15 mouse cellular contexts compared by ENCODE assay signal in the genomic region with DNA sequence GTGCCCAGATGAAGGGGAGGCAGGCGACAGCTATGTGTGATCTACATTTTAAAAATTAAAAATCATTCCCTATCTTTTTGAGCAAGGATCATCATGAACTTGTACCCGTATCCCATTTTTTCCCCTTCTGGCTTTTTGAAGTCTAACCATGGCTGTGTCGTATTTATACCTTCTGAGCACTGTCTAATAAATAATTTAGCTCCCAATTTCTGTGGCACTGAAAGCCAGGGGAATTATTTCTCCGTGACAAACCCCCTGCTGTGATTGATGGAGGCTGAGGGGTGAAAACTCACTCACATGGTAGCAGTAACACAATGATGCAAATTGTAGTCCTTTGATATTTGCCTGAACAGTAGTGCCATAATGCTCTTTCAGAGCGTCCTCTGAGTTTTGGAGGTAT.
A peak's percentile ranks its signal among the peaks of the same experiment; 100 is the strongest.
DNase-seq lines count a peak whose midpoint lies in the region; ATAC-seq and TF ChIP-seq lines count a peak whose summit lies in the region.
"Had no signal": no experiment of that assay in that cellular context is flagged by ENCODE, and none has a peak within 500 bp of the region (broad histone marks: within the 10 kb centered on the region; RNA-seq: fewer than 3 reads in every experiment).

No protein-coding gene starts in this region.

- no peaks in the 10 kb centered on the region for H3K9me3 ChIP-seq in forebrain, embryonic 10.5 days
- no peaks in the 10 kb centered on the region for H3K9me3 ChIP-seq in forebrain, postnatal 0 days (ENCODE audit: low read length)
- H3K9me3 ChIP-seq in midbrain, embryonic 10.5 days (replicated peaks) = no peaks in the 10 kb centered on the region
- no peaks in the 10 kb centered on the region for H3K9me3 ChIP-seq in neural tube, embryonic 14.5 days (ENCODE audit: control insufficient read depth, low read length)
- H3K9me3 ChIP-seq: limb, embryonic 12.5 days; liver, embryonic 15.5 days had no signal

- no peaks in the 10 kb centered on the region for H3K36me3 ChIP-seq in forebrain, embryonic 10.5 days (replicated peaks)
- H3K36me3 ChIP-seq in forebrain, postnatal 0 days (ENCODE audit: insufficient read depth) = no peaks in the 10 kb centered on the region
- no peaks in the 10 kb centered on the region for H3K36me3 ChIP-seq in midbrain, embryonic 10.5 days
- H3K36me3 ChIP-seq in neural tube, embryonic 14.5 days (ENCODE audit: control insufficient read depth, insufficient read depth, low read length) = no peaks in the 10 kb centered on the region
- H3K36me3 ChIP-seq: G1E; limb, embryonic 12.5 days; liver, embryonic 15.5 days had no signal

- H3K9ac ChIP-seq in forebrain, postnatal 0 days = peak overlapping the region; percentile 51
- H3K9ac ChIP-seq in neural tube, embryonic 14.5 days (replicated peaks; ENCODE audit: low read depth, low read length) = peak overlapping the region; percentile 32; the same call in 1 of the 2 replicates
- H3K9ac ChIP-seq: limb, embryonic 12.5 days; liver, embryonic 15.5 days had no signal

- ATAC-seq in forebrain, postnatal 0 days = no peak
- ATAC-seq in neural tube, embryonic 14.5 days (ENCODE audit: low read depth) = no peak
- ATAC-seq: intestine, postnatal 0 days had no signal

- H3K4me3 ChIP-seq in forebrain, embryonic 10.5 days = peak overlapping the region; percentile 58; the same call in 1 of the 2 replicates
- peak overlapping the region; percentile 48 for H3K4me3 ChIP-seq in forebrain, postnatal 0 days (ENCODE audit: low read depth, low read length)
- peak overlapping the region; percentile 63 for H3K4me3 ChIP-seq in midbrain, embryonic 10.5 days
- H3K4me3 ChIP-seq in neural tube, embryonic 14.5 days (ENCODE audit: low read depth, low read length) = peak overlapping the region; percentile 48
- H3K4me3 ChIP-seq: heart, adult 2 months; liver, embryonic 15.5 days had no signal

- peaks cover 43% of the 10 kb centered on the region for H3K4me1 ChIP-seq in forebrain, embryonic 10.5 days
- H3K4me1 ChIP-seq in forebrain, postnatal 0 days (ENCODE audit: insufficient read depth) = peaks cover 11% of the 10 kb centered on the region; the same call in 1 of the 2 replicates
- peaks cover 36% of the 10 kb centered on the region for H3K4me1 ChIP-seq in midbrain, embryonic 10.5 days
- H3K4me1 ChIP-seq in neural tube, embryonic 14.5 days (ENCODE audit: control insufficient read depth, insufficient read depth, low read length) = peaks cover 19% of the 10 kb centered on the region
- H3K4me1 ChIP-seq: liver, embryonic 15.5 days had no signal

- H3K27ac ChIP-seq in forebrain, embryonic 10.5 days = no peak overlapping the region
- no peak overlapping the region for H3K27ac ChIP-seq in forebrain, postnatal 0 days (ENCODE audit: low read depth, low read length)
- no peak overlapping the region for H3K27ac ChIP-seq in midbrain, embryonic 10.5 days (replicated peaks)
- no peak overlapping the region for H3K27ac ChIP-seq in neural tube, embryonic 14.5 days (ENCODE audit: low read depth, low read length)
- H3K27ac ChIP-seq: heart, adult 2 months; limb, embryonic 12.5 days; liver, embryonic 15.5 days had no signal

- TF ChIP-seq CTCF in forebrain, postnatal 0 days (IDR thresholded peaks at IDR 0.05; ENCODE audit: low read depth) = no peak

- peaks cover 15% of the 10 kb centered on the region; the same call in 1 of the 2 replicates for H3K27me3 ChIP-seq in forebrain, embryonic 10.5 days (ENCODE audit: poor library complexity, severe bottlenecking)
- no peaks in the 10 kb centered on the region for H3K27me3 ChIP-seq in forebrain, postnatal 0 days (ENCODE audit: insufficient read depth, low read length)
- H3K27me3 ChIP-seq in midbrain, embryonic 10.5 days (ENCODE audit: low read depth, poor library complexity, severe bottlenecking) = no peaks in the 10 kb centered on the region; the same call in 1 of the 2 replicates
- no peaks in the 10 kb centered on the region for H3K27me3 ChIP-seq in neural tube, embryonic 14.5 days (ENCODE audit: control insufficient read depth, insufficient read depth, low read length)

- 66% methylated on average over 5 of the region's 5 CpGs for WGBS in forebrain, embryonic 10.5 days
- 29% methylated on average over 5 of the region's 5 CpGs for WGBS in forebrain, postnatal 0 days
- 58% methylated on average over 5 of the region's 5 CpGs for WGBS in midbrain, embryonic 10.5 days
- 16% methylated on average over 5 of the region's 5 CpGs for WGBS in neural tube, embryonic 14.5 days

- peak overlapping the region; percentile 86 for H3K4me2 ChIP-seq in forebrain, postnatal 0 days (ENCODE audit: low read depth)
- H3K4me2 ChIP-seq in neural tube, embryonic 14.5 days (ENCODE audit: low read depth, low read length) = peak overlapping the region; percentile 94
- H3K4me2 ChIP-seq: liver, embryonic 15.5 days had no signal

- DNase-seq in forebrain, embryonic 10.5 days (ENCODE audit: extremely low spot score, low spot score) = no peak
- no peak for DNase-seq in forebrain, postnatal 0 days
- no peak for DNase-seq in midbrain, embryonic 10.5 days (ENCODE audit: low spot score)
- DNase-seq in left cerebral cortex, adult 18-20 months (ENCODE audit: low spot score in 2 of 2) = no peak
- no peak for DNase-seq in testis, postnatal 10 days (ENCODE audit: low spot score)
- no peak for DNase-seq in cerebellum, postnatal 25 days
- DNase-seq: heart, adult 2 months; heart, postnatal 14 days; kidney, postnatal 25 days; layer of hippocampus, postnatal 36 days had no signal
